Comparison of ENCODE assay signal across 25 mouse cellular contexts in genomic region chr1:88286887-88287696, GRCm38 (mm10). TPM values are rescaled to one million over a fixed set of nuclear protein-coding genes. Genes with fewer than 3 reads are reported as not detected.
DNase-seq lines count a peak whose midpoint lies in the region; ATAC-seq and TF ChIP-seq lines count a peak whose summit lies in the region.
"Had no signal": no experiment of that assay in that cellular context is flagged by ENCODE, and none has a peak within 500 bp of the region (broad histone marks: within the 10 kb centered on the region; RNA-seq: fewer than 3 reads in every experiment).

No protein-coding gene starts in this region.

- H3K9ac ChIP-seq in heart, embryonic 12.5 days = no peak overlapping the region
- no peak overlapping the region; the same call in 1 of the 2 replicates for H3K9ac ChIP-seq in liver, adult 2 months (ENCODE audit: low read depth, low read length)
- no peak overlapping the region for H3K9ac ChIP-seq in liver, embryonic 12.5 days
- H3K9ac ChIP-seq: embryonic facial prominence, embryonic 12.5 days; forebrain, postnatal 0 days; hindbrain, embryonic 13.5 days; liver, embryonic 14.5 days; lung, embryonic 14.5 days had no signal

- no peak overlapping the region for H3K27ac ChIP-seq in heart, embryonic 12.5 days (ENCODE audit: poor library complexity, severe bottlenecking)
- peak overlapping the region; percentile 43 for H3K27ac ChIP-seq in liver, adult 2 months (replicated peaks; ENCODE audit: insufficient read depth, low read depth, low read length)
- no peak overlapping the region for H3K27ac ChIP-seq in liver, embryonic 12.5 days
- no peak overlapping the region for H3K27ac ChIP-seq in thymus, adult 2 months (ENCODE audit: control insufficient read depth, insufficient read depth, low read length)
- H3K27ac ChIP-seq: embryonic facial prominence, embryonic 12.5 days; hindbrain, embryonic 13.5 days; layer of hippocampus, adult 2 months; liver, embryonic 14.5 days had no signal

- no peaks in the 10 kb centered on the region for H3K79me2 ChIP-seq in liver, adult 2 months (ENCODE audit: control insufficient read depth, insufficient read depth, low read length)

- H3K36me3 ChIP-seq in heart, embryonic 12.5 days = no peaks in the 10 kb centered on the region
- H3K36me3 ChIP-seq in liver, adult 2 months (ENCODE audit: control insufficient read depth, insufficient read depth, low read length) = no peaks in the 10 kb centered on the region
- no peaks in the 10 kb centered on the region for H3K36me3 ChIP-seq in liver, embryonic 12.5 days
- H3K36me3 ChIP-seq in thymus, adult 2 months (ENCODE audit: control insufficient read depth, insufficient read depth, low read length) = no peaks in the 10 kb centered on the region
- H3K36me3 ChIP-seq: embryonic facial prominence, embryonic 12.5 days; hindbrain, embryonic 13.5 days had no signal

- H3K4me1 ChIP-seq in heart, embryonic 12.5 days (replicated peaks) = no peaks in the 10 kb centered on the region
- peaks cover 33% of the 10 kb centered on the region for H3K4me1 ChIP-seq in liver, adult 2 months (ENCODE audit: control insufficient read depth, insufficient read depth, low read length)
- H3K4me1 ChIP-seq in liver, embryonic 12.5 days = no peaks in the 10 kb centered on the region
- H3K4me1 ChIP-seq in thymus, adult 2 months (replicated peaks; ENCODE audit: control insufficient read depth, insufficient read depth, low read length) = no peaks in the 10 kb centered on the region
- H3K4me1 ChIP-seq: embryonic facial prominence, embryonic 12.5 days; hindbrain, embryonic 13.5 days had no signal

- TF ChIP-seq POLR2A in liver, adult 2 months (IDR thresholded peaks at IDR 0.05; ENCODE audit: extremely low read depth, insufficient read depth, low read length) = no peak
- no peak for TF ChIP-seq POLR2A in thymus, adult 2 months (IDR thresholded peaks at IDR 0.05; ENCODE audit: control insufficient read depth, extremely low read depth, insufficient read depth, low read length, poor library complexity)

- TF ChIP-seq CTCF in liver, adult 2 months (IDR thresholded peaks at IDR 0.05; ENCODE audit: low read depth, low read length) = no peak
- no peak for TF ChIP-seq CTCF in thymus, adult 2 months (IDR thresholded peaks at IDR 0.05; ENCODE audit: borderline replicate concordance, control insufficient read depth, extremely low read depth, insufficient read depth, low read length, poor library complexity)

- no peaks in the 10 kb centered on the region for H3K27me3 ChIP-seq in heart, embryonic 12.5 days (replicated peaks)
- H3K27me3 ChIP-seq in liver, adult 2 months (ENCODE audit: control insufficient read depth, insufficient read depth, low read length) = no peaks in the 10 kb centered on the region
- no peaks in the 10 kb centered on the region for H3K27me3 ChIP-seq in liver, embryonic 12.5 days (replicated peaks)
- H3K27me3 ChIP-seq in thymus, adult 2 months (ENCODE audit: control insufficient read depth, insufficient read depth, low read length) = no peaks in the 10 kb centered on the region
- H3K27me3 ChIP-seq: embryonic facial prominence, embryonic 12.5 days; hindbrain, embryonic 13.5 days had no signal

- H3K4me3 ChIP-seq in heart, embryonic 12.5 days = no peak overlapping the region
- no peak overlapping the region for H3K4me3 ChIP-seq in liver, adult 2 months (ENCODE audit: insufficient read depth, low read depth, low read length)
- no peak overlapping the region for H3K4me3 ChIP-seq in liver, embryonic 12.5 days
- H3K4me3 ChIP-seq in thymus, adult 2 months (ENCODE audit: control insufficient read depth, insufficient read depth, low read length) = no peak overlapping the region
- H3K4me3 ChIP-seq: embryonic facial prominence, embryonic 12.5 days; hindbrain, embryonic 13.5 days; layer of hippocampus, adult 2 months had no signal

- 66% methylated on average over 13 of the region's 13 CpGs for WGBS in heart, embryonic 12.5 days
- WGBS in liver, adult 2 months = 67% methylated on average over 13 of the region's 13 CpGs
- 61% methylated on average over 13 of the region's 13 CpGs for WGBS in liver, embryonic 12.5 days (ENCODE audit: insufficient replicate concordance)
- 76% methylated on average over 13 of the region's 13 CpGs for WGBS in thymus, adult 2 months

- ATAC-seq in heart, embryonic 12.5 days (ENCODE audit: insufficient number of reproducible peaks, low FRiP score) = no peak
- ATAC-seq in liver, embryonic 12.5 days = no peak
- ATAC-seq in monocyte, adult 5-6 weeks (replicated peaks; ENCODE audit: insufficient number of reproducible peaks, low FRiP score, low TSS enrichment, poor library complexity, severe bottlenecking) = no peak
- ATAC-seq: forebrain, postnatal 0 days had no signal

- peaks cover 72% of the 10 kb centered on the region for H3K9me3 ChIP-seq in heart, embryonic 12.5 days (replicated peaks)
- H3K9me3 ChIP-seq in liver, embryonic 12.5 days (replicated peaks) = peaks cover 34% of the 10 kb centered on the region

- H3K4me2 ChIP-seq in heart, embryonic 12.5 days = no peak overlapping the region
- no peak overlapping the region for H3K4me2 ChIP-seq in liver, embryonic 12.5 days
- H3K4me2 ChIP-seq: embryonic facial prominence, embryonic 12.5 days; hindbrain, embryonic 13.5 days; lung, embryonic 14.5 days; midbrain, embryonic 11.5 days had no signal

- peak; percentile 91 for DNase-seq in heart, adult 11 months
- DNase-seq in liver, adult 2 months (ENCODE audit: extremely low read depth, low read depth, low spot score) = peak; percentile 100
- peak; percentile 22 for DNase-seq in thymus, postnatal 4 days
- no peak for DNase-seq in thymus, adult 2 months
- no peak for DNase-seq in cerebellum, adult 8-10 months
- DNase-seq: adrenal gland, adult 8-10 months; cerebellum, adult 11-12 months had no signal

RNA-seq across cellular contexts. Expression of gene Trpm8, which starts 9.6 kb away (rescaled TPM):
- polyA plus RNA-seq in heart, embryonic 12.5 days (2016; fragmentation: Nextera tagmentation; extraction: Ambion mirVana) = 0.05 TPM in 1 of 2 replicates, not detected in the other
- under 0.01 TPM in 2 replicates for total RNA-seq in liver, adult 2 months (2014; rRNA removed)
- polyA plus RNA-seq in liver, adult 2 months (2012; rRNA removed) = 0.01 and 0.02 TPM in 2 replicates
- not detected in 2 replicates for polyA plus RNA-seq in liver, embryonic 12.5 days (2016; fragmentation: Nextera tagmentation; extraction: Ambion mirVana)
- polyA plus RNA-seq in thymus, adult 2 months (2012; rRNA removed) = 0.03 and 0.08 TPM in 2 replicates
- not detected in 3 replicates for total RNA-seq in monocyte, adult 5-6 weeks (2017)
- total RNA-seq: adrenal gland, adult 8-10 months; gastrocnemius, adult 18-20 months; heart, postnatal 36 days; neutrophil, adult 5-6 weeks had no signal
- polyA plus RNA-seq: activated CD4-positive, CD25-positive, alpha-beta regulatory T cell, adult 4 months; embryonic facial prominence, embryonic 12.5 days; forebrain, embryonic 11.5 days; gonadal fat pad, adult 2 months; inflammation-experienced regulatory T-cells, adult 6 months; limb, embryonic 11.5 days; liver, embryonic 14.5 days; lung, embryonic 14.5 days; midbrain, embryonic 11.5 days had no signal

RNA-seq across cellular contexts. Expression of gene Hjurp, which starts 9.7 kb away (rescaled TPM):
- polyA plus RNA-seq in heart, embryonic 12.5 days (2016; fragmentation: Nextera tagmentation; extraction: Ambion mirVana) = 141 TPM in 2 replicates
- total RNA-seq in liver, adult 2 months (2014; rRNA removed) = 78.7 and 90.1 TPM in 2 replicates
- 31.4 and 32.8 TPM in 2 replicates for polyA plus RNA-seq in liver, adult 2 months (2012; rRNA removed)
- 104 and 106 TPM in 2 replicates for polyA plus RNA-seq in liver, embryonic 12.5 days (2016; fragmentation: Nextera tagmentation; extraction: Ambion mirVana)
- polyA plus RNA-seq in thymus, adult 2 months (2012; rRNA removed) = 168 and 197 TPM in 2 replicates
- 79.2 to 121 TPM (median 80.4 TPM) in 3 replicates for total RNA-seq in monocyte, adult 5-6 weeks (2017)

Comparison
In these comparisons a context has a peak if more than half of its experiments do, and no peak if none do; other contexts are left out.
1. DNase-seq: peak in heart, adult 11 months (single experiment), liver, adult 2 months (single experiment) and thymus, postnatal 4 days (single experiment); none in thymus, adult 2 months (single experiment) and cerebellum, adult 8-10 months (single experiment).